Mouse (Mus musculus) E14TG2a.4 (cell line): Measurements from ENCODE around the gene Slc16a13.

Experiments
- CTCF ChIP-seq: conservative IDR thresholded peaks from 2 replicates; pipeline ENCODE4 v1.5.1; 2014; ENCODE audit warnings: low read length
- NANOG ChIP-seq: IDR thresholded peaks from 2 replicates; pipeline ENCODE4 v1.6.1; 2014; ENCODE audit warnings: borderline replicate concordance, low read length, mixed read lengths
- POU5F1 ChIP-seq: IDR thresholded peaks from 2 replicates; pipeline ENCODE4 v1.6.1; 2014; ENCODE audit warnings: low read length, borderline replicate concordance

DNA sequence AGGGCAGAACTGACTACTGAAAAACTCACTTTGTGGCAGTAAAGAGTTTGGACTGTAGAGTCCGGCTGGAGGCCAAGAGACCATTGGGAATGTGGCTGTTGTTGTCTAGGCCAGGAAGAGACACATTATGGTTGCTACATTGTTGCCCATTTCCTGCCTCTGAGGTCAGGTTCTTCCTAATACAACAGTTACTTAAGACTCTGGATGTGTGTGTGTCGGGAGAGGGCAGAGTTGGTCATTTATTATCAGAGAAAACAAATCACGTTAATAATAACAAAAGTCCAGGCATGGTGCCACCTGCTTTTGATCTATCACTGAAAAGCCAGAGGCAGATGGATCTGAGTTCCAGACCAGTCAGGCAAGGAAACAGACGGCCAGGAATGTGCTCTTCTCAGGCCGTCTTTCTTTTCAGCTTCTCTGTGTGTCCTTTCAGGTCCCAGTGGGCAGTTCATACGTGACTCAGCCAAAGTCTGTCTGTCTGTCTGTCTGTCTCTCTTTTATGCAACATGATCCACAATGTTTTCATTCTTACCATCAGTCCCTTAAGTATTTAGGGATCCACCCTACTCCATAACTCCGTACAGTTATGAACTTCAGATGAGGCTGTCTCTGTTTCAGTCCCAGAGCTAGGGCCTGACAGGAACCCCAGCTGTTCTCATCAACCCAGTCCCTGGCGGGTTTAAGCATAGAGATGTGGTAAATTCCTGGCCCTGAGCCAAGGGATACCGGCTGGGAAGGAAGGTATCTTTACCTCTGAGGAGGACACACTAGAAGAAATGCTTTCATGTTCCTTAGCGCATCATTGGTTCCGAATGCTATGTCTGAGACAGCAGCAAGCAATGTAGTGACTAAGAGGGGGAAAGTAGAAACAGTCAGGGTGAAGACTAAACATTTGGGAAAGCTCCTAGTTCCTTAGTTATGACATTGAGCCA is 27.2 kb downstream of the Slc16a13 start:
- TF ChIP-seq CTCF (no peak), POU5F1 (no peak), NANOG (no peak)
